Mouse (Mus musculus): ENCODE results near the gene Pvr. TPM values are rescaled to one million over a fixed set of nuclear protein-coding genes. Genes with fewer than 3 reads are reported as not detected.

Pvr gene
- polyA plus RNA-seq, 1 experiment: 7.5 TPM

DNA sequence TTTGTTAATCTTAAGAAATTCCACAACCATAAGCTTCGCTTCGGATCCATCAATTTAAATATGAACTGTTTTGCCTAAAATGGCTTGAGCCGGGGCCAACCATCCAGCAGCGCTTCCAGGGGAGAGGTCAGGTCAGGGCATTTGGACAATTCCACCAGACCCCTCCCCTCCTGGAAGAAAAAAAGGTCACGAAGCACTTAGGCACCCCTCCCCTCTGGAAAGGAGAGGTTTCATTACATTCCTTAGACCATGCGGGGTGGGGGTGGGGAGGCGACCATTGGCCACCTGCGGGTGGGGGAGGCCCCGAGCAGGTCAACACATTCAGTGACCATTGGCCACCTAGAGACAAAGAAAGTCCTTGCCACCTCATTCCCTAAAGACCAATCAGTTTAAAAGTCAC is 32.1 kb upstream of the Pvr start:
- no peak for TF ChIP-seq CTCF (IDR thresholded peaks at IDR 0.05; ENCODE audit: borderline replicate concordance, insufficient read depth, low read depth, low read length)
- no peak for TF ChIP-seq POLR2A (IDR thresholded peaks at IDR 0.05; ENCODE audit: borderline replicate concordance, insufficient read depth, low read length)
- no peak overlapping the region for H3K4me3 ChIP-seq (replicated peaks; ENCODE audit: insufficient read depth, low read depth, low read length)
- H3K27me3 ChIP-seq (ENCODE audit: control insufficient read depth, insufficient read depth, low read length): no peaks in the 10 kb centered on the region
- DNase-seq: no peak
- H3K4me1 ChIP-seq (ENCODE audit: control insufficient read depth, insufficient read depth, low read length): no peaks in the 10 kb centered on the region
- 46% methylated on average over 9 of the region's 9 CpGs for WGBS
- H3K27ac ChIP-seq (ENCODE audit: insufficient read depth, low read length): no peak overlapping the region

- Histone ChIP-seq H3K27ac (ENCODE audit: insufficient read depth, low read length) (no peak overlapping the region), H3K4me3 (replicated peaks; ENCODE audit: insufficient read depth, low read depth, low read length) (no peak overlapping the region), H3K27me3 (ENCODE audit: control insufficient read depth, insufficient read depth, low read length) (no peaks in the 10 kb centered on the region), H3K4me1 (ENCODE audit: control insufficient read depth, insufficient read depth, low read length) (no peaks in the 10 kb centered on the region)
- DNase-seq: no peak
- no peak for TF ChIP-seq POLR2A (IDR thresholded peaks at IDR 0.05; ENCODE audit: borderline replicate concordance, insufficient read depth, low read length)
- TF ChIP-seq CTCF (IDR thresholded peaks at IDR 0.05; ENCODE audit: borderline replicate concordance, insufficient read depth, low read depth, low read length): no peak
- 68% methylated on average over 10 of the region's 10 CpGs for WGBS
Measured at GRCm38 (mm10) chr7:19952320-19952986, 31.5 kb upstream of the Pvr start.

- Histone ChIP-seq H3K4me3 (replicated peaks; ENCODE audit: insufficient read depth, low read depth, low read length) (no peak within 1 kb of the TSS), H3K27ac (ENCODE audit: insufficient read depth, low read length) (no peak within 1 kb of the TSS), H3K27me3 (ENCODE audit: control insufficient read depth, insufficient read depth, low read length) (no peaks in the 10 kb centered on the region), H3K4me1 (ENCODE audit: control insufficient read depth, insufficient read depth, low read length) (no peaks in the 10 kb centered on the region)
- no peak for DNase-seq
- TF ChIP-seq CTCF (IDR thresholded peaks at IDR 0.05; ENCODE audit: borderline replicate concordance, insufficient read depth, low read depth, low read length): no peak
- no peak for TF ChIP-seq POLR2A (IDR thresholded peaks at IDR 0.05; ENCODE audit: borderline replicate concordance, insufficient read depth, low read length)
- 48% methylated on average over 9 of the region's 9 CpGs for WGBS
Measured at GRCm38 (mm10) chr7:19950589-19950988, 29.6 kb upstream of the Pvr start, which contains the start of gene Igsf23. Gene Igsf23 (minus strand): TSS chr7:19950756.

DNA sequence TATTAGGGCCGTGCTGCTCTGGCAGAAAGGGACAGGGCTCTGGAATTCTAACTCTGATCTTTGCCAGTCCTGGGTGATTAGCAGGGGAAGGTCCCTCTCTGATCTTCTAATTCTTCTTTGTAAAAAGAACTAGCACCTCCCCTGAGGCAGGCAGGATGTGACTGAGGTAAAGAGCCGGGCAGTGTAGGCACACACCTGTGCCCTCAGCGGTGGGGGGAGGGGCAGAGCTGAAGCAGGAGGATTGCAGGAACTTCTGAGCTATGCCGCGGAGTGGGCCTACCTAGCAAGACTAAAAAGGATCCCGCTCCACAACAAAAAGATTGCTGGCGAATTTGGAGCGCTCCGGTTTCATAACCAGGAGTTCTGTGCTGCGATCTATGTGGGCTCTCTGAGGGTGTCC is 29.0 kb upstream of the Pvr start:
- no peak overlapping the region for H3K4me3 ChIP-seq (replicated peaks; ENCODE audit: insufficient read depth, low read depth, low read length)
- H3K27me3 ChIP-seq (ENCODE audit: control insufficient read depth, insufficient read depth, low read length): no peaks in the 10 kb centered on the region
- no peaks in the 10 kb centered on the region for H3K4me1 ChIP-seq (ENCODE audit: control insufficient read depth, insufficient read depth, low read length)
- DNase-seq: no peak
- H3K27ac ChIP-seq (ENCODE audit: insufficient read depth, low read length): no peak overlapping the region
- TF ChIP-seq POLR2A (IDR thresholded peaks at IDR 0.05; ENCODE audit: borderline replicate concordance, insufficient read depth, low read length) (no peak), CTCF (IDR thresholded peaks at IDR 0.05; ENCODE audit: borderline replicate concordance, insufficient read depth, low read depth, low read length) (no peak)
- WGBS: 70% methylated on average over 10 of the region's 10 CpGs

DNA sequence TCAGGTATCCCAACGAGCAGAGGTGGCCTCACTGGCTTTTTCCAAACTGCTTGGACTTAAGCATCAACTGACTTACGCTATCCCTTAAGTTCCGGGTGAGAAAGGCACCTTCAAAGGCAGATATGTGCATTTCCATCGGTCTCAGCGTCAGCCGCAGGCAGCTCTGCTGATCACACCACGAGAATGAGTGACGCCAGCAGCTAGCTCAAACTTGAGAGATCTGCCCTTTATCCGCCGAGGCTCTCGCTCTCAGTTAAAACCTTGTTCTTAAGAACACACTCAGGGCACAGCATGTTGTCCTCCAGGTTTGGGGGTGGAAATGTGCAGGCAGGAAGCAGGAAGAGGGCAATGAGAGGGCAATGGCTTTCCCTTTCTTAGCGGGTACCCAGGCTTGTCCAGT is 28.0 kb upstream of the Pvr start:
- TF ChIP-seq POLR2A (IDR thresholded peaks at IDR 0.05; ENCODE audit: borderline replicate concordance, insufficient read depth, low read length): no peak
- TF ChIP-seq CTCF (IDR thresholded peaks at IDR 0.05; ENCODE audit: borderline replicate concordance, insufficient read depth, low read depth, low read length): no peak
- no peak for DNase-seq
- WGBS: 82% methylated on average over 12 of the region's 12 CpGs
- no peaks in the 10 kb centered on the region for H3K4me1 ChIP-seq (ENCODE audit: control insufficient read depth, insufficient read depth, low read length)
- no peak overlapping the region for H3K4me3 ChIP-seq (replicated peaks; ENCODE audit: insufficient read depth, low read depth, low read length)
- no peak overlapping the region for H3K27ac ChIP-seq (ENCODE audit: insufficient read depth, low read length)
- H3K27me3 ChIP-seq (ENCODE audit: control insufficient read depth, insufficient read depth, low read length): no peaks in the 10 kb centered on the region

DNA sequence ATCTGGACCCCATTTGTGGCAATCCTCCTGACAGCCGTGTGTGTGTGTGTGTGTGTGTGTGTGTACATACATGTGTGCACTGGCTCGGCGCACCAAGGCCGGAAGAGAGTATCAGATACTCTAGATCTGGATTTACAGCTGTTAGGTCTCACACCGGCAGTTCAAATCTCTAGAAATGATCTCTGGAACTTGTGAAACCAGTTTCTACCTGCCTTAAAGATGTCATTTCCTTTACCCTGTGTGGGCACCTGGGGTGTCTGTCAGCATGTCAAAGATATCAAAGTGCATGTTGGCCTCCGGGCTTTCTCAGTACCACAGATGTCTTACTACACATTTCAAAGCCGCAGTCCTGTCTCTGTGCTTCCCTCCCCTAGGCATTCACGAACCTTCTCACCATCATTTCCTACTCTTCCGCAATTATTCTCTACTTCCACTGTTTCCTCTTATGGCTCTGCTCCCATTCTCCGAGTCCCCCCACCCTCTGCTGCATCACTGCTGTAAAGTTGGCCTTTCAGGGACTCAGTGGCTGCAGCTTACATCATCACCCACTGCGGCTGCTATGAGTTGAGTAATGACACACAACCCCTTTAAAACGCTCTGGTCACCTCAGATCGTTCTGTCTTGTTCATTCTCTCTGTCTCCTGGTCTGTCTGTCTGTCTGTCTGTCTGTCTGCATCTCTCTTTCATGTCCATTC is 25.0 kb upstream of the Pvr start:
- H3K27me3 ChIP-seq (ENCODE audit: control insufficient read depth, insufficient read depth, low read length): no peaks in the 10 kb centered on the region
- H3K27ac ChIP-seq (ENCODE audit: insufficient read depth, low read length): no peak overlapping the region
- TF ChIP-seq POLR2A (IDR thresholded peaks at IDR 0.05; ENCODE audit: borderline replicate concordance, insufficient read depth, low read length): no peak
- no peak for TF ChIP-seq CTCF (IDR thresholded peaks at IDR 0.05; ENCODE audit: borderline replicate concordance, insufficient read depth, low read depth, low read length)
- no peaks in the 10 kb centered on the region for H3K4me1 ChIP-seq (ENCODE audit: control insufficient read depth, insufficient read depth, low read length)
- H3K4me3 ChIP-seq (replicated peaks; ENCODE audit: insufficient read depth, low read depth, low read length): no peak overlapping the region
- no peak for DNase-seq
- 84% methylated on average over 13 of the region's 13 CpGs for WGBS

- DNase-seq: no peak
- H3K27ac ChIP-seq (ENCODE audit: insufficient read depth, low read length): no peak overlapping the region
- H3K4me3 ChIP-seq (replicated peaks; ENCODE audit: insufficient read depth, low read depth, low read length): no peak overlapping the region
- H3K27me3 ChIP-seq (ENCODE audit: control insufficient read depth, insufficient read depth, low read length): no peaks in the 10 kb centered on the region
- TF ChIP-seq POLR2A (IDR thresholded peaks at IDR 0.05; ENCODE audit: borderline replicate concordance, insufficient read depth, low read length) (no peak), CTCF (IDR thresholded peaks at IDR 0.05; ENCODE audit: borderline replicate concordance, insufficient read depth, low read depth, low read length) (no peak)
- H3K4me1 ChIP-seq (ENCODE audit: control insufficient read depth, insufficient read depth, low read length): no peaks in the 10 kb centered on the region
- 86% methylated on average over 5 of the region's 5 CpGs for WGBS
Measured at GRCm38 (mm10) chr7:19945201-19945600, 24.2 kb upstream of the Pvr start.

GRCm38 (mm10) chr7:19944709-19945108 is 23.7 kb upstream of the Pvr start:
- Histone ChIP-seq H3K27me3 (ENCODE audit: control insufficient read depth, insufficient read depth, low read length) (no peaks in the 10 kb centered on the region), H3K27ac (ENCODE audit: insufficient read depth, low read length) (no peak overlapping the region), H3K4me1 (ENCODE audit: control insufficient read depth, insufficient read depth, low read length) (no peaks in the 10 kb centered on the region; the same call in 1 of the 2 replicates), H3K4me3 (replicated peaks; ENCODE audit: insufficient read depth, low read depth, low read length) (no peak overlapping the region)
- TF ChIP-seq POLR2A (IDR thresholded peaks at IDR 0.05; ENCODE audit: borderline replicate concordance, insufficient read depth, low read length) (no peak), CTCF (IDR thresholded peaks at IDR 0.05; ENCODE audit: borderline replicate concordance, insufficient read depth, low read depth, low read length) (no peak)
- no peak for DNase-seq
- 87% methylated on average over 8 of the region's 8 CpGs for WGBS

Measured in cerebellum, adult 2 months (tissue).